Mouse (Mus musculus): ENCODE measurements around the gene Kctd12. TPM values are rescaled to one million over a fixed set of nuclear protein-coding genes. Genes with fewer than 3 reads are reported as not detected.
A peak's percentile ranks its signal among the peaks of the same experiment; 100 is the strongest.

The Kctd12 gene
- 2.5 and 3.4 TPM in 2 replicates for polyA plus RNA-seq (2016; fragmentation: Nextera tagmentation; extraction: Ambion mirVana)

GRCm38 (mm10) chr14:102982627-102983540 is at the start of gene Kctd12:
Gene Kctd12, minus strand, starts transcription at chr14:102982637.
- Histone ChIP-seq H3K36me3 (no peaks in the 10 kb centered on the region), H3K27me3 (ENCODE audit: insufficient read depth, poor library complexity, severe bottlenecking) (no peaks in the 10 kb centered on the region), H3K9me3 (no peaks in the 10 kb centered on the region), H3K27ac (peak within 1 kb of the TSS; percentile 90), H3K4me1 (peaks cover 12% of the 10 kb centered on the region), H3K4me3 (peak within 1 kb of the TSS; percentile 78)
- 2% methylated on average over 54 of the region's 66 CpGs for WGBS
- DNase-seq (ENCODE audit: low spot score), result peak; percentile 94

GRCm38 (mm10) chr14:103029203-103029602 is 46.8 kb upstream of the Kctd12 start:
- no peak overlapping the region for H3K4me3 ChIP-seq
- 67% methylated on average over 2 of the region's 2 CpGs for WGBS
- DNase-seq (ENCODE audit: low spot score), result no peak

GRCm38 (mm10) chr14:103020046-103020445 is 37.6 kb upstream of the Kctd12 start:
- H3K4me3 ChIP-seq, result no peak overlapping the region
- H3K4me1 ChIP-seq, result no peaks in the 10 kb centered on the region
- no peak for DNase-seq (ENCODE audit: low spot score)
- 57% methylated on average over 2 of the region's 2 CpGs for WGBS
- H3K27ac ChIP-seq, result no peak overlapping the region
- no peaks in the 10 kb centered on the region for H3K27me3 ChIP-seq (ENCODE audit: insufficient read depth, poor library complexity, severe bottlenecking)
- no peaks in the 10 kb centered on the region for H3K9me3 ChIP-seq
- no peaks in the 10 kb centered on the region for H3K36me3 ChIP-seq

More at GRCm38 (mm10) chr14:103029203-103029602, 46.8 kb upstream of the Kctd12 start:
- Histone ChIP-seq H3K4me1 (no peaks in the 10 kb centered on the region), H3K27me3 (ENCODE audit: insufficient read depth, poor library complexity, severe bottlenecking) (no peaks in the 10 kb centered on the region), H3K36me3 (no peaks in the 10 kb centered on the region), H3K9me3 (no peaks in the 10 kb centered on the region), H3K27ac (no peak overlapping the region)

DNA sequence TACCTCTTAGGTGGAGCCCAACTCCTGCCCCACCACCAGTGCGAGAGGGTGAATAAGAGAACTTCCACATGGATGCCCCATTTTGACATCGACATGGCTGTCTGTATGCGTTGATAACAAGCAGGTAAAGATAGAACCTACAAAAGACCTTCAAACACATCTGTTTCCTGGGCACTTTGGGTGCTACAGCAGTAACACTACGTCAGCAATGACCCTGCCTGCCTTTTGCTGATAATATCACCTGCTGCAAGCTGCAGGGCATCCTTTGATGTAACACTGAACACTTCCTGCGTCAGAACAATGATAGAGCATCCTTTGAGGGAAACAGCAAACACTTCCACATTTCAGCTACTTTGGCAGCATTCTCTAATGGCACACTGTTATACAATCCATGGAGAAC is 34.6 kb upstream of the Kctd12 start:
- Histone ChIP-seq H3K4me1 (no peaks in the 10 kb centered on the region), H3K4me3 (no peak overlapping the region), H3K36me3 (no peaks in the 10 kb centered on the region), H3K27me3 (ENCODE audit: insufficient read depth, poor library complexity, severe bottlenecking) (no peaks in the 10 kb centered on the region), H3K9me3 (no peaks in the 10 kb centered on the region), H3K27ac (no peak overlapping the region)
- no peak for DNase-seq (ENCODE audit: low spot score)
- 52% methylated on average over 5 of the region's 5 CpGs for WGBS

- no peak overlapping the region for H3K27ac ChIP-seq
- 19% methylated on average over 4 of the region's 4 CpGs for whole genome bisulfite sequencing
- no peak for DNase-seq (ENCODE audit: low spot score)
Measured at GRCm38 (mm10) chr14:103012563-103013150, 30.2 kb upstream of the Kctd12 start.

DNA sequence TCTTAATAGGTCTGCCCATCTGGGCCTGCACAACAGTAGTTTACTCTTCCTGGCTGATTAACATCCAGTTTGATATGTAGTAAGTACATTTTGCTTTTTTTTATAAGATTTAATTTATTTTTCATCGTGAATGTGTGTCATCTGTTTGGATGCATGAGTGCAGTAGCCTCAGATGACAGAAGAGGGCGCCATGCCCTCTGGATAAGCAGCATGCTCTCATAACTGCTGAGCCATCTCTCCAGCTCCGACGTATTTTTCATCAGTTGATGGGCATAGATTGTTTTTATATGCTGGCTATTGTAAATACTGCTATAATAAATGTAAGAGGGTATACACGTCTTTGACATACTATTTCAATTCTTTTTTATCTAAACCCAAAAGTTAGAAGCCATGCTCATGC is 29.3 kb upstream of the Kctd12 start:
- H3K9me3 ChIP-seq, result no peaks in the 10 kb centered on the region
- H3K4me1 ChIP-seq, result no peaks in the 10 kb centered on the region
- H3K27ac ChIP-seq, result no peak overlapping the region
- H3K36me3 ChIP-seq, result no peaks in the 10 kb centered on the region
- DNase-seq (ENCODE audit: low spot score), result no peak
- H3K27me3 ChIP-seq (ENCODE audit: insufficient read depth, poor library complexity, severe bottlenecking), result no peaks in the 10 kb centered on the region
- WGBS, result 31% methylated on average over 5 of the region's 5 CpGs
- no peak overlapping the region for H3K4me3 ChIP-seq

More at GRCm38 (mm10) chr14:103012563-103013150, 30.2 kb upstream of the Kctd12 start:
- H3K9me3 ChIP-seq, result no peaks in the 10 kb centered on the region
- no peak overlapping the region for H3K4me3 ChIP-seq
- no peaks in the 10 kb centered on the region for H3K36me3 ChIP-seq
- no peaks in the 10 kb centered on the region for H3K4me1 ChIP-seq
- no peaks in the 10 kb centered on the region for H3K27me3 ChIP-seq (ENCODE audit: insufficient read depth, poor library complexity, severe bottlenecking)

- Histone ChIP-seq H3K27me3 (ENCODE audit: insufficient read depth, poor library complexity, severe bottlenecking) (no peaks in the 10 kb centered on the region), H3K4me3 (no peak overlapping the region), H3K4me1 (no peaks in the 10 kb centered on the region), H3K9me3 (no peaks in the 10 kb centered on the region), H3K27ac (no peak overlapping the region), H3K36me3 (no peaks in the 10 kb centered on the region)
- 86% methylated on average over 4 of the region's 4 CpGs for WGBS
- DNase-seq (ENCODE audit: low spot score), result no peak
Measured at GRCm38 (mm10) chr14:103007737-103008136, 25.3 kb upstream of the Kctd12 start.

DNA sequence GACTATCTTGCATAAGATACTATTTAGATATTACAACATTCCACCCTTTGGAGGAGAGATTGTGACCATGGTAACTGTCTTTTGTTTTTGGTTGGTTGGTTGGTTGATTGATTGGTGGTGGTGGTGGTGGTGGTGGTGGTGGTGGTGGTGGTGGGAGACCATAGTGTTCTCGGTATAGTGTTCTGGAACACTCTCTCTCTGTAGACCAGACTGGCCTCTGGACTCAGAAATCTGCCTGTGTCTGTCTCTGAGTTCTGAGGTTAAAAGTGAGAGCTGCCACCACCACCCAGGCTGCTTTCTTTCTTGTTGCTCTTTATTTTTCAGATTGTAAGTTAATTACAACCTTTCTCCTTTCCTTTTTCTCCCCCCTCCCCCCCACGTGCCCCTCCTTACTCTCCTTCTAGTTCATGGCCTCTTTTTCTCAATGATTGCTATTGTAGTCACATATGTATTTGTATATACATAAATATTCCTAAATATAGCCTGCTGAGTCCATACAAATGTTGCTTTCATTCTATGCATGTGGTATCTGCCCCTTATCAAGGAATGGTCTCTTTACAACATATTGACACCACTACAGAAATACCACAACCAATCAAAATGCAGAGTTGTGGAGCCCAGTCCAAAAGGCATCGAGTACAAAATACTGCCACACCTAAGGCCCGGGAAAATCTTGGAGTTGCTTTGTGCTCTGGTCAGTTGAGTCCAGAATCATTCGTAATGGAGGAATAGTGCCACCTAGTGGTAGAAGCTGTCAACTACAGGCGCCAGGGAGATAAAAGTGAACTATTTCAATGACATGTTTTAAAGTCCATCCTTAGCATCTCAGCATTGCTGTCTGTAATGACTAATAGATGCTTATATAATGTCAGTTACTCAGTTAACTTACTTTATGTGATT is 12.5 kb upstream of the Kctd12 start:
- Histone ChIP-seq H3K9me3 (no peaks in the 10 kb centered on the region), H3K27me3 (ENCODE audit: insufficient read depth, poor library complexity, severe bottlenecking) (no peaks in the 10 kb centered on the region), H3K36me3 (no peaks in the 10 kb centered on the region), H3K27ac (no peak overlapping the region), H3K4me1 (no peaks in the 10 kb centered on the region), H3K4me3 (no peak overlapping the region)
- peak; percentile 80 for DNase-seq (ENCODE audit: low spot score)
- 23% methylated on average over 6 of the region's 6 CpGs for WGBS

DNA sequence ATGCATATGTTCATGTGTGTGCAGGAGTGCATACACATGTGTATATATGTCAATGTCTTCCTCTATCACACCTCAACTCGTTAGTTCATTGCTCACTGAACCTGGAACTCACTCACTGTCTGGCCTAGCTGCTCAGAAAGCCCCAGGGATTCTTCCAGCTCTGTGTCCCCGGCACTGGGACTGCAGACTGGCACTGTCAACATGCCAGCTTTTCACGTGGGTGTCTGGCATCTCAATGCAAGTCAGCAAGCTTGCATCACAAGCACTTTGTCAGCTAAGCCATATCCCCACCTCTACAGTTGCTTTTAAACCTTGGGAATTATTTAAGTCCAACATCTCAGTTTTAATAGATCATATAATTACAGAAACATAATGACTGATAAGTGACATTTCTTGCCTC is 8.3 kb upstream of the Kctd12 start:
- Histone ChIP-seq H3K27me3 (ENCODE audit: insufficient read depth, poor library complexity, severe bottlenecking) (no peaks in the 10 kb centered on the region), H3K27ac (no peak overlapping the region), H3K4me1 (peaks cover 4% of the 10 kb centered on the region; the same call in 1 of the 2 replicates), H3K36me3 (no peaks in the 10 kb centered on the region), H3K4me3 (no peak overlapping the region), H3K9me3 (no peaks in the 10 kb centered on the region)
- 70% methylated on average over 3 of the region's 3 CpGs for WGBS
- no peak for DNase-seq (ENCODE audit: low spot score)

GRCm38 (mm10) chr14:102989866-102990265 is 7.4 kb upstream of the Kctd12 start:
- DNase-seq (ENCODE audit: low spot score), result no peak
- WGBS, result 82% methylated on average over 5 of the region's 5 CpGs

GRCm38 (mm10) chr14:102989254-102989653 is 6.8 kb upstream of the Kctd12 start:
- H3K27ac ChIP-seq, result no peak overlapping the region
- H3K4me3 ChIP-seq, result no peak overlapping the region
- WGBS, result 74% methylated on average over 4 of the region's 4 CpGs
- H3K27me3 ChIP-seq (ENCODE audit: insufficient read depth, poor library complexity, severe bottlenecking), result no peaks in the 10 kb centered on the region
- H3K4me1 ChIP-seq, result peaks cover 4% of the 10 kb centered on the region; the same call in 1 of the 2 replicates
- no peaks in the 10 kb centered on the region for H3K36me3 ChIP-seq
- H3K9me3 ChIP-seq, result no peaks in the 10 kb centered on the region
- DNase-seq (ENCODE audit: low spot score), result no peak

More at GRCm38 (mm10) chr14:102989866-102990265, 7.4 kb upstream of the Kctd12 start:
- Histone ChIP-seq H3K27me3 (ENCODE audit: insufficient read depth, poor library complexity, severe bottlenecking) (no peaks in the 10 kb centered on the region), H3K4me3 (no peak overlapping the region), H3K9me3 (no peaks in the 10 kb centered on the region), H3K36me3 (no peaks in the 10 kb centered on the region), H3K4me1 (peaks cover 4% of the 10 kb centered on the region; the same call in 1 of the 2 replicates), H3K27ac (no peak overlapping the region)

DNA sequence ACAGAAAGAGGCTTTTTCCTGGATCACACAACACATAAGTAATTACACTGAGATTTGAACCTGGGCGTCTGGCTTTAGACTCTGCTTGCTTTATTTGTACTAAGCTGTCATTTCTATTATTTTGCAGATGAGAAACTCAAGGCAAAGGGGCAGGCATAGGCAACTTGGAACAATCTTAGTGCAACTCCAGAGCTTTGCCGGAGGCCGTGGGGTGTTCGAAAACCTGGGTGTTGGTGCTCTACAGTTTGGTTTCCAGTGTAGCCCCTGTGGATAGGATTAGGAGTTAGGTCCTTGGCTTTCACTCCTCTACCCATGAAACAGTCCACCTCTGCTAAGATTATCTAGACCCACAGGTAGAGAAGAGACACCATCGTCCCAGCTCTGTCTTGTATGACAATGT is 5.2 kb upstream of the Kctd12 start:
- H3K27me3 ChIP-seq (ENCODE audit: insufficient read depth, poor library complexity, severe bottlenecking), result no peaks in the 10 kb centered on the region
- no peak overlapping the region for H3K4me3 ChIP-seq
- H3K27ac ChIP-seq, result no peak overlapping the region
- H3K36me3 ChIP-seq, result no peaks in the 10 kb centered on the region
- DNase-seq (ENCODE audit: low spot score), result no peak
- H3K9me3 ChIP-seq, result no peaks in the 10 kb centered on the region
- H3K4me1 ChIP-seq, result peaks cover 4% of the 10 kb centered on the region; the same call in 1 of the 2 replicates
- 79% methylated on average over 5 of the region's 5 CpGs for WGBS

Measured in heart, embryonic 10.5 days (tissue).